Mouse (Mus musculus) liver (tissue): Measurements from ENCODE around the gene Ethe1.

ENCODE experiments used
- DNase-seq: peaks from one replicate; pipeline ENCODE4 v3.0.0-alpha.2; 2020; ENCODE audit warnings: mixed read lengths

Gene Ethe1

DNA sequence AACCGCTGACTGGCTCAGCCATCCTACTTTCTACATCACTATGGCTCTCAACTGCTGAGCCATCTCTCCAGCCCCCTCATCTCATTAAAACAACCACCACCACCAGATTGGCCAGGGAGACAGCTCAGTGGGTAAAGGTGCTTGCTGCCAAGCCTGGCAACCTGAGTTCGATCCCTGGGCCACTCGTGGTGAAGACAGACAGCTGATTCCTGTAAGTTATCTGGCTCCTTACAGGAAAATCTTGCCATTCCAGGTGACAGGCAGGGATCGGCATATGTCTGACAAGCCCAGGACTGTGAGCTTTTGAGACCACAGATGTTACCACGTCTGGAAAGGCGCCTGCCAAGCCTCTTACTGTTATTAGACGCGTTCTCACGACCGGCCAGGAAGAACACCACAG is 9.5 kb upstream of the Ethe1 start:
- no peak for DNase-seq

DNA sequence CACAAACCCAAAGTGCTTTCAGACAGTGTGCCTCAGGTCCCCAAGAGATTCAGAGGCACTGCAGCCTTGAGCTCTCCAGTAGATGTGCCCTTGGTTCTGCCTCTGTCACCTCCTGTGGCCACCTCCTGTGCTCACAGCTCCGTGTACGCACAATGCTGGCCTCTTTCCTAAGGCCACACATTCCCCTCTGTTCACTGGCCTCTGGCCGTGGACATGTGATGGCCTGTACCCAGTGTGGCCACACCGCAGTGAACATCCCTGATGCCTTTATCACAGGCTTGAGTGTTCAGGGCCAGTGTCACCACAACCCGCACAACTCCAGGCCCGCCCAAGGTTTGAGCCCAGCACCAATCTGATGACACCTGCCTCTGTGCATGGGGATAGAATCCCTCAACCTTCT is 2.5 kb upstream of the Ethe1 start:
- DNase-seq: no peak

DNA sequence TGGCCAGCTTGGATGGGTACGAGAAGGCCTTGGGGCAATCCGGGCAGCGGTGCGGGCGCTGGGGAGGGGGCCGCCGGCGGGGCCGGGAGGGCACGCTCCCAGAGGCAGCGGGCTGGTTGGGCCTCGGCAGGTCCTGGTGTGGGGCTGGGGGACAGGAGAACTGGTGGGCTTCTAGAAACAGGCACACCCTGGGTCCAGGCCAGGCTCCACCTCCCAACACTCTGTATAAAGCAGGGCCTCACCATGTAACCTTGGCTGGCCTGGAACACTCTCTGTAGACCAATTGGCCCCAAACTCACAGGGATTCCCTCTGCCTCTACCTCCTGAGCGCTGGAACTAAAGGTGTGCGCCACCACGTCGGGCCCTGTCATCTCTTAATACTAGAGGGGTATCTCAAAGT is 1.3 kb upstream of the Ethe1 start:
- DNase-seq: no peak

DNA sequence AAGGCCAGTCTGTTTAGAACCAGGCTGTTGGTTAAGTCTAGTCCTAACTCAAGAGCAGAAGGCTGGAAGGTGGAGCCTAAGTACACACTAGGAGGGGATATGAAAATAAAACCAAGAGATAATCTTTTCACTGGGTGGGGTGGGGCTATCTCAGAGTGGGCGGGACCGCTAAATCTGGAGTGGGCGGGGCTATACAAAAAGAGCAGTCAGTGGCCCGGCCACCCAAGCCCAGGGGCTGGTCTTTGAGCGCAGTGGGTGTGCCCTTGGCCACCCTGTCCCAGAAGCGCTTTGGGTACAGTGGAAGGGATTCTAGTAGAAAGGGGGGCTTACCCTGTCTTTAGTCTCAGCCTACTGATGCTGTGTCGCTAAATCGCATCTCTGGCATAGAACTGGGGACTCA is 515 bp upstream of the Ethe1 start:
- DNase-seq: peak; percentile 74

DNA sequence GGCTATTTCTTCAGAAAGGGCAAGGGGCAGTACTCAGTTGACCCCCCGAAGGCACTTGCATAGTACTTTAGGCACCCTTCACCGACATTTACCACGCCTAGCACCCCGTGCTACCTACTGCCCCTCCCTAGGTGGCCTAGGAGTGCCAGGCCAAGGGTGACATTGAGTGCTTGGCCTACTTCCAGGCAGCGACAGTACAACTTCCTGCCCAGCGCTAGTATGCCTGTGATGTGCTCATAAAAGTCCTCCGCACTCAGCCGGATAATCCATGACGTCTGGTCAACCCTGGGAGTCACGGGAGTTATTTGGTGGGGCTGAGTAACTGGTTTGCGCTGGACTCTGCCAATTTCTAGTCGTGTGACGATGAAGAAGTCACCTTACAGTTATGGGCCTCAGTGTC is 993 bp downstream of the Ethe1 start:
- DNase-seq: no peak

DNA sequence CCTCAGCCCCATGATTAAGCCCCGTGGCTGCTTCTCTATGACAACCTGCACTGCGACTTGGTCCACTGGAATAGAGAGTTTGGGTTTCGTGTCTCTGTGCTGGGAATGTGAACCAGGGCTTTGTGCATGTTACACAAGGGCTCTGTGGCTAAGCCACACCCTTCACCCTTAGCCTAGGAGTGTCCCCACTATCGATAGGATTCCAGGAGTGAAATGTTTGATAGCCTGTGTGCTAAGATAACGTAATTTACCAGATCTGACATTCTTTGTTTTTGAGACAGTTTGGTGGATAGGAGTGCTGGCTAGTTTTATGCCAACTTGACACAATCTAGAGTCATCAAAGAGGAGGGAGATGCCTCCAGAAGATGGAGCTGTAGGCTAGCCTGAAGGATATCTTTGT is 4.4 kb downstream of the Ethe1 start:
- no peak for DNase-seq

DNA sequence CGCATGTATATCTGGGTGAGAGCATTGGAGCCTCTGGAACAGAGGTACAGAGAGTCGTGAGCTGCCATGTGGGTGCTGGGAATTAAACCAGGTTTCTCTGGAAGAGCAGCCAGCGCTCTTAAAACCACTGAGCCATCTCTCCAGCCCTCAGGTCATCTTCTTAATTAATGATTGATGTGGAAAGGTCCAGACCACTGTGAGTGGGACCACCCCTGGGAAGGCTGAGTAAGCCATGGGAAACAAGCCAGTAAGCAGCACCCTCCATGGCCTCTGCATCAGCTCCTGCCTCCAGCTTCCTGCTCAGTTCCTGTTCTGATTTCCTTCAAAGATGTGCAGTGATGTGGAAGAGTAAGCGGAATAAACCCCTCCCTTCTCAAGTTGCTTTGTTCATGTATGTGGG is 4.8 kb downstream of the Ethe1 start:
- DNase-seq: no peak

DNA sequence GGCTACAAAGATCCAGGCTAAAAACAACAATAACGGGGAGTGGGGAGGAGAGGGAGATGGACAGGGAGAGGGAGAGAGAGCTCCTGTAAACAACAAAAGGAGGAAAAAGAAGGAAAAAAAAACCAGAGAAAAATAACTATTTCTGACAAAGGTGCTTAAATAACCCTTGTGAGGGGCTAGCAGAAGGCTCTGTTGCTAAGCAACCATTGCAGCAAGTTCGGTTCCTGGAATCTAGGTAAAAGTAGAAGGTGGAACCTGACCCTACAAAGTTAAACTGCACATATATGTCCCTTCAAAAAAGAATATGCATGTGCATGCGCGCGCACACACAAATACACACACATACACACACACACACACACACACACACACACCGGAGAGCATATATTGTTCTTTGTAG is 5.4 kb downstream of the Ethe1 start:
- DNase-seq: no peak

DNA sequence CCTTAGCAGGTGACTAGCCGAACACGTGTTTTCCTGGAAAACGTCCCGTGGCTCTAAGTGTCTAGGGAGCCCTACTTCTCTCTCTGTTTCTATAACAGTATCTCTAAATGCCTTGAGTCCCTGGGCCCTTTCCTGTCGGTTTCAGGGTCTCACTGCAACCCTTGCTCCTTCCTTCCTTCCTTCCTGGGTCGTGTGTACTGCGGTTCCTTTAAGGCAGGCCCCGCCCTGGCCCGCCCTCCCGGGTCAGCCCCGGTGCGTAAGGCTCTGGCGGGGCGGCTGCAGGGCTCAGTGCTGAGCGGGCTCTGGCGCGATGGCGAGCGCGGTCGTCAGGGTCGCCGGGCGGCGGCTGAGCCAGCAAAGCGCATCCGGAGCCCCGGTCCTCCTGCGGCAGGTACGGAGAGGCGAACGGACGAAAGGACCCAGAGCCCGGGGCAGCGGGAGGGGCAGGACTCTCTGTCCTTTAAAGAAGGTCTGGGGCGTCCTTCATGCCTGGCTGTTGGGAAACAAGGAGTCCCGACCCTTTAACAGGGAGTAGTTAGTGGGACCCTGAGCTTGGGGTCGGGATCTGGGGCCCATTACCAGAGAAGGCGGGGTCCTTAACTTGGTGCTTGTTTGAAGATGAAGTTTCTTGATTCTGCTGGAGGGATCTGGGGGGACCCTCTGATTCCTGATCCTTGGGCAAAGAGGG is 6.4 kb downstream of the Ethe1 start:
- peak; percentile 84 for DNase-seq

DNA sequence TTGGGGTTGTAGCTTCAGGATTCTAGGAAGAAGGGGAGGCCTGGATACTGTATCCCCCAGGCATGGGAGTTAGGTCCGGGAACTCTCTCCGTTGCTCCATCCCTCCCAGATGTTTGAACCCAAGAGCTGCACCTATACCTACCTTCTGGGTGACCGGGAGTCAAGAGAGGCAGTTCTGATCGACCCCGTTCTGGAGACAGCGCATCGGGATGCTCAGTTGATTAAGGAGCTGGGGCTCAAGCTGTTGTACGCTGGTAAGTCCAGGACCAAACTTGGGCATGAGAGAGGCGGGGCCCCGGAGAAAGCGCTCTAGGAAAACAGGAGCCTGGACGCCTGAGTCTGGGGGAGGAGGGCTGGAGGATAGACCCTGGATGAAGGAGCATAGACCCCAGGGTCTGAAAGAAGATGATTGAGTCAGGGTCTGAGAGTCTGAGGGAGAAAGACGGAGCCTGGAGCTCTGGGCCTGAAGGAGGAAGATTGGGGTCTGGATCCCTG is 7.0 kb downstream of the Ethe1 start:
- no peak for DNase-seq

DNA sequence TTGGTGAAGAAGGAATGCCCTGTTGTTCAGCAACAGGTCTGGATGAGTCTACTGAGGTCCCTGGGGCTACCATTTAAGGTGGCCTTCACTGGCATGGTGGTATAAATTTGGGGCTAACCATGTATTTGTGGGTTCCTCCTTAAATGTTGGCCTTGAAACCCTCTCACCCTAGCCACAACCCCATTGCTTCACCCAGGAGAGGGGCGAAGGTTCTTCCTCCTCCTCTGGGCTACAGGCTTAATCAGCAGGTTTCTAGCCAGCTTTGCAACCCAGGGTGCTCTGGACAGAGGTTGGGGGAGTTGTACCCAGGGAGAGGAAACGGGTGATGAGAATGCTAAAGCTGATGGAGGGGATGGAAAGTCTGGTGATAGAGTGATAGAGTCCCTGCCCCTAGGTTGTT is 8.1 kb downstream of the Ethe1 start:
- no peak for DNase-seq

DNA sequence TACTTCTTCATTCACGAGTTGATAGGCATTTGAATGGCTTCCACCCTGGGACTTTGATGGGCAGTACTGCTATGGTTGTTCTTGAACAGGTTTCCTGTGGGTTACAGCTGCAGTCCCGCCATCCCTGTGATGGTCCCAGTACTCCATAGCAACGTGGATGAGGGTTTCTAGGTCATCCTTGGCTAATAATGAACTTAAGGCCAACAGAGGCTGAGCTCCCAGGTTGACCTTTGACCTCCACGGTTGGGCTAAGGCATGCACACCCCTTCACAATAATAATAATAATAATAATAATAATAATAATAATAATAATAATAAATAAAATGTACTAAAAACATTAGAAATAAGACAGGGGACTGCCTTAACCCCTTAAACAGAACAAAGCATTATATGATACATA is 10.8 kb downstream of the Ethe1 start:
- no peak for DNase-seq

DNA sequence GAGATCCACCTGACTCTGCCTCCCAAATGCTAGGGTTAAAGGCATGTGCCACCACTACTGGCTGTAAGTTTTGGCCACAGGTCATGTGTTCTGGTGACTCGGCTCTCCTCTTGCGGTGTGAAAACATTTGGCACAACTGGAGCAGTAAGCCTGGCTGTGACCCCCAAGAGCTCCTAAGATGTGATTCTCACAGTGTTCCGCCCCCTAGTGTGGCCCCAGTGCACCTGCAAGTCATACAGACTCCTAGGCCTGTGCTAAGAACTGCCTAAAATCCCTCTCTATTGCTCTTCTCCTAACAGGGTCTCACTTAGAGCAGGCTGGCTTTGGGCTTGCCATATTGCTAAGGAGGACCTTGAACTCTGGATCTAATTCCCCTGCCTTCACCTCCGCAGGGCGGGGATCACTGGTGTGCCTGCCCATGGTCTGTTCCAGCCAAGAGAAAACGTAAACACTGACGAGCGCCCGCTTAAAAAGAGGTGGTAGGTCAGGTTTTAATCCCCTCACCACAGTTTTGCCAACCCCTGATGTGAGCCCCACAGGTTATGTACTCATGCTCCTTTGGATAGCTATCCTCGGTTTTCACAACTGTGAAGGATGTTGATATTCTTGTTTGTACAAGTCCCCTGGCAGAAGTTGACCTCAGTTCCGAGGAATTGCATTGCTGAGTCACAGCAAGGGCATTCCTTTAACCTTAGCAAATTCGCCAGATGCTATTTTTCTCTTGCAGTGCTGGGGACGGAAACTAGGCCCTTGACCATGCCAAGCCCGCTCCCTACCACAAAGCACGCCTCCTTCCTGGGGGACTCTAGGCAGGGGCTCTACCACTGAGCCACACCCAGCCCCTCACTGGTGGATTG is 12.1 kb downstream of the Ethe1 start:
- DNase-seq: no peak

DNA sequence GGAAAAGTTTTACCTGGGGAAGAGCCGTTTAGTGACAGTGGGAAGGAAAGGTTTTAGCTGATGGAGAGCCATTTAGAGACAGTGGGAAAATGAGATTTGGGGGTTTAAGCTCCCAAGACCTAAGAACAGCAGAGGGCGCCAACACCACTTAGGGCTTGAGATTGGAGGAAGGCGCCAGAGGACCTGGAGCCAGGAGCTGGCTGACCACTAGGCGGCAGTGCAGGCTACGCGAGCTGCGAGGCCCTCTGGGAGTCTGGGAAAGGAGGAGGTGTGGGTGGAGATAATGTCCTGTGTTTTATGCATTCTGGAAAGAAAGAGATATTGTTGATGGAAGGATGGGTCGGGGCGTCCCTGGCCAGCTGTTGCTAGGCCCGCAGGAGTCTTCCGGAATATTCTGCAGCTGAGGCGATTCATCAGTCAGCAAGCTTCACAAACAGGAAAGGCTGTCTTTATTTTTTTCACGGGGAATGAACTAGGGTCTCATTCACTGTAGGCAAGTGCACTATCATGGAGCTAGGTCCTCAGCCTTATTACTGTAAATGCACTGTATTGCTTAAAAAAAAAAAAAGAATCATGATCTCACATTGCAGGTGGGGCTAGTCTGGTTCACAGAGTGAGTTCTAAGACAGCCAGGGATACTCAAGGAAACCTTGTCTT is 13.7 kb downstream of the Ethe1 start:
- peak; percentile 95 for DNase-seq

DNA sequence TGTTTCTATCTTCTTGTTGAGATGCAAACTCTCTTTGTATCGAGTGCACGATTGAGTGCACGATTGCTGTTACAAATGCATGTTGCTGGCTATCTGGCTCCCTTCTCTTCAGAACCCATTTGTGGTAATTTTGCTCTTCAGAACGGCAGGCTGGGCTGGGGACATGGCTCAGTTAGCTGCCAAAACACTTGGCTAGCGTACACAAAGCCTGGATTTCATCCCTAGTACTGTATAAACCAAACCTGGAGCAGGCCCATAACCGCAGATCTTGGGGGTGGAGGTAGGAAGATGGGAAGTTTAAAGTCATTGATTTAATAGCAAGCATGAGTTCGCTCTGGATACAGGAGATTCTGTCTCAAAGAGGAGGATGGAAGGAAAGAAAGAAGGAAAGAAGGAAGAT is 18.2 kb downstream of the Ethe1 start:
- no peak for DNase-seq

DNA sequence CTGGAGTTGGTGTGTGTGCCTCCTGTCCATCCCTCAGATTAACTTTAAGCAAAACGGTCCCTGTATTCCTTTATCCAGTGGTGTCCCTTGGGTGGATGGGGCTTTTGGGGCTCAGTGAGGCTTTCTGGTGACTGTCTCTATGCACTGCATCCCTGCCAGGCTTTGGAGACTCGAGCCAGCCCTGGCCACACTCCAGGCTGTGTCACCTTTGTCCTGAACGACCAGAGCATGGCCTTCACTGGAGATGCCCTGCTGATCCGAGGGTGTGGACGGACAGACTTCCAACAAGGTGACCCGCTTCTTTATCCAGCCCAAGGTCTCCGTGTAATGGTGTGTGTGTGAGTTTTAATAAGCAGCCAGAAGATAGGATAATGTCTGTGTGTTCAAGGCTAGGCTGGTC is 18.7 kb downstream of the Ethe1 start:
- DNase-seq: no peak

DNA sequence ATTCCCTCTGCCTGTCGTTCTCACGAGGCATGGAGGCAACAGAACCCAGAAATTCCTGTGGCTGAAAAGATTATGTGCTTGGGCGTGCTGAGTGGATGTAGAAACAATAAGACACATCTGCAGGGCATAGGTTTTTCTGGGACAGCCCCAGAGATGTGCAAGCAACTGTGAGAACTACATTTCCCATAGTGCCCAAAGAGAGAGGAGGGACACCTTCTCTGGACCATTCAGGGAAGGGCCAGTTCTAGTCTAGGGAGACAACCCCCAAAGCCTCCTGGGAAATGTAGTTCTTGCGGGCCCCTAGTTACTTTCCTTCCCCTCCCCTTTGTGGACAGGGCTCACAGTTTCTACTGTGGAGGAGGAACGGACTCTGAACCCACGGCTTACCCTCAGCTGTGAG is 20.7 kb downstream of the Ethe1 start:
- DNase-seq: peak; percentile 41

DNA sequence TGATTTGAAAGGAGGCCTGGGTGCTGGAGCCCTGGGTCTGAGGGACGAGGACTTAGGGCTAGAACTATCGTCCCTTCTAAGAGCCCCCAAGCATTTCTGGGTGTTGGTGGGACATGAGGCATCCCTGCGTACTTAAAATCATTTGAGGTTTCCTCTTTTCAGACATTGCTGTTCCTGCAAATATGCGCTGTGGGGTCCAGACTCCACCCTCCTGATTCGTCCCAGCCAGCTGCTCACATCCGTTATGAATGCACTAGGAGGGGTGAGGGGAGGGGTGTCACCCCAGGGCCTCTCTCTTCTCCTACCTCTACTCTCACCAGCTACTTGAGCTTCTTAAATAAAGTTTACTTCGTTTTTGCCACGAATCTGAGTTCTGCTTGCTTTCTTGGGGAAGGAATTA is 21.2 kb downstream of the Ethe1 start:
- DNase-seq: no peak

DNA sequence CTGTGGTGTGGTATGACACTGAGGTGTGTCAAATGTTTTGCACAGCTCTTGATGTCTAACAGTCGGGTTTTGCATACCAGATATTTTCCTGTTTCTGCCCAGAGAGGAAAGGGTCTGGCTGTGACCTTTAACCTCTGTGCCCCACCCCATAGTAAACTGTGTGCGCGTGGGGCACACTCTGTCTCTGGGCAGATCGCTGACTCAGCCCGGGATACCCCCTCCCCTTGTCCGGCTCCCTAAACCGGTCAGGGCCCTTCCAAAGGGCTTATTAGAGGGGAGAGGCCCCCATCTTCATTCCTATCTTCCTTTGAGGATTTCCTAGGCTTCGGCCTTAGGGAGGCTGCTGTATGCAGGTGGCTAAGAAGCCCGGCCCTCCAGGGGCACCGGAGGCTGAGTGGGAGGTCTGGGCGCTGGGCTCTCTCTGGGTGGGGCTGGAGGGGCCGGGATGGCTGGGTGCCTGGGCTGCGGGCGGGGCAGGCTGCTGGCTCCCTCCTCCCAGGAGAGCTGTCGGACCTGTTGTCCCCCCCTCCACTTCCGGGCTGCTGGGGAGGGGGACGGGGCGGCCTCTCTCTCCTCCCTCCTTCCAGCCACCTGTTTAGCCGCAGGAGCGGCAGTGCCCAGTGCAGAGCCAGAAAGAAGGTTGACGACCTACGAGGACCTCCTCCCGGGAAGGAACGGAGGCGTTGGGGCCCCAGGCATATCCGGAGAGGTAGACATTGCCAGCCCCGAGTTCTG is 23.0 kb downstream of the Ethe1 start, which contains the start of gene Phldb3:
TSS of gene Phldb3 (plus strand) at position 620 of the 735 bp plus-strand sequence.
- DNase-seq: peak; percentile 46

DNA sequence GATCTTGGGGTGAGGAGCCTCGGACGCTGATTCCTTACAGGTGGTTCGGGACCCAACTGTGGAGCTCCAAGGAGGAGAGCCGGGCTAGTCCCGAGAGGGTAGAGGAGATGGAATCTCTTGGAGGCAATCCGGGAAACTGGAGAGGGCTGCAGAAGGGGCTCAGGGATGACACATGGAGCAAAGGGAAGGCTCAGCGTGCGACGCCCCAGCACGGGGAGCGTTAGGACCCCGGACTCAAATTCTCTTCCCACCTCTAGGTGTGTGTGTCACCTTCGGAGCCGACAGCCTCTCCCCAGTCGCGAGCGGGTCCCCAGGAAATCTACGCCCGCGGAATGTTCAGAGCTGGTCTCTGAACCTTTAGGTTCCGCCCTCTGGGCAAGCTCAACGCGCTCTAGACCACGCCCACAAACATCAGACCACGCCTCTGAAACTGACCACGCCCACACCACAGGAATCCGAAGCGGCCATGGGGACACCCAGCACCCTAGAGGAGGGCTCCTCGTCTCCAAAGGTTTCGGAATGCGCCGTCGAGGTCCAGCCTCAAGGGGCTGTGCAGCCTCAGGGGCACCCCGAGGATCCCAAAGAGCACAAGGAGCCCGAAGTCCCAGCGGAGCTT is 23.6 kb downstream of the Ethe1 start:
- DNase-seq: peak; percentile 95

DNA sequence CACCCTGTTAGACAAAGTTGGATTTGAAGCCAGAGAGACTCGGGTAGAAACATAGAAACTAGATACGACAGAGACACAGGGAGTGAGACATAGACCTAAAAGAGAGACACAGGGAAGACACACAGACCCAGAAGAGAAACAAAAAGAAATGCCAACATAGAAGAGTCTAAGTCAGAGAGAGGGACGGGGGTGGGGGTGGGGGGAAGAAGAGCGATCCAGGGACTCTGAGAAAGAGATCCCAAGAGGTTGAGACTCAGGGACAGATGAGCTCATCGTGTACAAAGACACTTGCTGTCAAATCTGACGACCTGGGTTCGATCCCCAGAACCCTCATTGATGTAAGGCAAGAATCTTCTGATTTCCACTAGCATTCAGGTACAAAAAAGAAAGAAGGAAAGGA is 24.4 kb downstream of the Ethe1 start:
- no peak for DNase-seq

DNA sequence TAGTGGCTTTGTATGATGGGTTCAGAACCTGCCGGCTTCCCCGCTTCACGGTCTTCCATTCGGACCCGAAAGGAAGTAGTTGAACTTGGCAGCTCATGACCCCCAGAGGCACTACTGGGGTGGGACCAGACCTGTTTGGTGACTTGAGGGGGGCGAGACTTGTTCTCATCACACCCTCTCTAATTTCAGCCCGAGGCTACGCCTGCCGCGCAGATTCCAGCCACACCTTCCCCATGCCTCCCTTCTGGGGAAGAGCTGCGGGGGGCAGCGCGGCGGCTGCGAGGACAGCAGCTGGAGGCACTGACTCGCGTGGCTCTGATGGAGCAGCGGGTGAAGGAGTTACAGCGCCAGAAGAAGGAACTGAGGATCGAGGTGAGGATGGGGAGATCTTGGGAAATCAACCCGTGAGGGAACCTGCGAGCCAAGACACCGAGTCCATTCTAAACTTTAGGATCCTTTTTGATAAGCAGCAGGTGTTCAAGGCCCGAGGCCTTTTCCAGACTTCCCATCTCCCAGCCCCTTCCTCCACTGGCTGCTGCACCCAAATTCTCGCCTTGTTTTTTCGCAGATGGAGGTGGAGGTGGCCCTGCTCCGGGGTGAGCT is 25.1 kb downstream of the Ethe1 start:
- DNase-seq: no peak
